Mouse (Mus musculus) 3T3-L1 (cell line): ENCODE measurements at regions not wholly inside any gene's neighbourhood (a gene's known extent, or its start where the extent isn't known, plus 50 kb on each side); places are given as distances from the start of the nearest gene placed in this dataset.
"Not testable (repeated sequence)": the region's sequence is repeated elsewhere in the genome, so short reads cannot be mapped to it uniquely, and the experiment has no call there.

Source experiments
- DNase-seq: peaks from one replicate; pipeline ENCODE4 v3.0.0-alpha.2; 2015; ENCODE audit warnings: low read depth, low spot score

DNA sequence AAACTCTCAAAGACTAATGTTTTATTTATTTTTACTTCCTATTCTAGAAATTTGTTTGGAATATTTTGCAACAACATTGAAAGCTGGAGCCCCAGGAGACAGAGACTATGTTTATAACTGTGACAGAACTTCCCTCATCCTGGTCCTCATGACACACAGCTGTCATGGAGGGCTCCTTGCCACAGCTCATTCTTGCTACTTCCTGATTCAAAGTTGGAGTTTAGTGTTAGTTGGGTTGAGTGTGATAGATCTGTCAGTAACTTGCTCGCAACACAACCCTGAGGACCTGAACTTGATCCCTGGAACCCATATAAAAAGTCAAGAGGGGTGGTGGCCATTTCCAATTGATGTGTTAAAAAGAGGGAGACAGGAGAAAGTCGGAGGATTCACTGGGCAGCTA, 328.3 kb upstream of the Nox3 start:
- DNase-seq: no peak

DNA sequence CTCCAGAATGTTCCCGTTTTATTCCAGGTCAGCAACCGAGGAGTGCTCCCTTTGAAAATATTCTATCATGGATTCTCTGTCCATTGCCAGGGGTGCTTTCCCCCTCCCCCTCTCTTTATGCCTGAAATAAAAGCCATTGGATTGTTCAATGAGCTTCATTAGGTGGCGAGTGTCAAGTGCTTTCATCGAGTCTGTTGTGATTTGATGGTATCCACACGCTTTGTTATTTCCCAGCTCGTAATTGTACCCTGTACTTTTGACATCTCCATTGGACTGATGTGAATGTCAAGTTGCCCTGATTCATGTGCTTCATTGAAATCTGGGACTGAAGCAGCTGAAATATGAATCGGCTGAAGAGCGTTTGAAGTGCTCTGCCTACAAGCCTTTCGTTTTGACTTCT, 333.1 kb upstream of the Nox3 start:
- DNase-seq: no peak

DNA sequence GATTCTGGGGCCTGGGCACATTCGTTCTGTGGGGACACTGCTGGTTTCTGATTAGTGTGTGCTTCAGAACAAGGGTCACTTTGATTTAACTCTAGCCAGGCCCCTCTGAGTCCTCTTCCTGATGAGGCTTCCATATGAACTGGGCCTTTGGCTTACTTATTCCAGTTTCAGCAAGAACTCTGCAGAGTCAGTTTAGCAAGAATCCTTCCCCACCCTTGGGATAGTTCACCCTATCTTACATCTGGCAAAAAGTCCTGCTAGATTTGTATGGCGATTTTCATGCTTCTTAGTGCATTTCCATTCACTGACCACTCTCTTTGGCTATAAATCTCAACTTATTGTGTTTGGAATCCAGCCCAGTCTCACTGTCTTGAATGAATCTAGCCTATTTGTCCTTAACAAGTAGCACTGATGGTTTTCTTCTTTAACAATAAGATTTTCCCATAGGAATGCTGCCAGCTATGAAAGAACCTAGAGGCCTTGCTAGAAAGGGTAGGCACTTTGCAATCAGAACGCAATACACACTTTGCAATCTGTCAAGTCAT, 338.8 kb upstream of the Nox3 start:
- no peak for DNase-seq

DNA sequence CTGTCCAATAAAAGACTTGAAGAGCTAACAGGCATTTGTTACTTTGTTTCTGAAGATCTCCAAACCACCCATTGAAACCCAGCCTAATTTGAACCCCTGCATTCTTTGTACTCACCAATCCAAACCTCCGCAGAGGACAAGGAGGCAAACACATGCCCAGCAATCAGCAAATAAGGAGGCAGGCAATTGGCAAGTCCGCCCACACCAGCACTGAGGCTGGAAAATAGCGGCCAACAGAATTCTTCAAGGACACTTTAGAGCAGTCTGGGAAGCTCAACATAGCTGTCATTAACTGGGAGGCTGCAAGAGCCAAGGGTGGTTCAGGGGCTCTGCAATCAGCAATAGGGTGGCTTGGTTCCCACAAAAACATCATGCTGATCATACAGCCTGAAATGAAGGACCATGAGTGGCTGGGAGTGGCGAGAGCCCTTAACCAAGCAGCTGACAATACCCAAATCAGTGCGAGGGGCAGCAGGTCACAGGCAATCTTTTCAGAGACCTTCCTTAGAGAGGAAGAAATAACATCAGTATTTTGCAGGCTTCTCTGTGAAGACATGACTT, 344.1 kb upstream of the Nox3 start:
- DNase-seq: no peak

DNA sequence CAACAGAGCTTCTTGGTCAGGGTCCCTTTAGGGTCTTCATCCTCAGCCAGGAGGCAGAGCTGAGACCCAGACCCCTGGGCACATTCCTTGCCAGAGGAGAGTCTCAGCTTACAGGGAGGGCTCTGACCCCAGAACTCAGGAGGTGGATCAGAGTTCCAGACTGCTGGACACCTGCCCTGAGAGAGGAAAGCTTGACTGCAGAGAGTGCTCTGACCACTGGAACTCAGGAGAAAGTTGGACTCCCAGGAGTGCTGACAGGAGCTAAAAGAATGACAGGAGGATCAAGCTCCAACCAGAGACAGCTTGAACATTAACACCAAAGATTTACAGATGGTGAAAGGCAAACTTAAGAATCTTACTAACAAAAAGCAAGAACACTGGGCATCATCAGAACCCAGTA, 364.1 kb upstream of the Nox3 start:
- not testable (repeated sequence) for DNase-seq

DNA sequence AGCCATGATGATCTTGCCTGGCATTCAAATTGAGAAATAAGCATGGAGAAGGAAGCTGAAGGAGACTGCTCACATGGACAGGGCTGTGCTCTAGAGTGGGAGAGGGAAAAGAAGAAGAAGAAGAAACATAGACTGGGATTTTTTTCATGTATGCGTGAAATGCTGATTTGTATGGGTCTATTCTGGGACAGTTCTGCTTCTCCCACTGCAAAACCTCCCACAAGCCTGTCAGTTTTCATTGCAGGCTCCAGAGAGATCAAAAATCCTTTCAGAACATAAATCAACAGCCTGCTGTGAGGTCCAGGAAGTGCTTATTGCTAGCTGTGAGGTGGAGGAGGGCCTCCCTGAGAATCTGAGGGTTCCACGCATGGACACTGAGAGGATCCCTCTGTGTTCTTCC, 377.3 kb upstream of the Nox3 start:
- DNase-seq: no peak

DNA sequence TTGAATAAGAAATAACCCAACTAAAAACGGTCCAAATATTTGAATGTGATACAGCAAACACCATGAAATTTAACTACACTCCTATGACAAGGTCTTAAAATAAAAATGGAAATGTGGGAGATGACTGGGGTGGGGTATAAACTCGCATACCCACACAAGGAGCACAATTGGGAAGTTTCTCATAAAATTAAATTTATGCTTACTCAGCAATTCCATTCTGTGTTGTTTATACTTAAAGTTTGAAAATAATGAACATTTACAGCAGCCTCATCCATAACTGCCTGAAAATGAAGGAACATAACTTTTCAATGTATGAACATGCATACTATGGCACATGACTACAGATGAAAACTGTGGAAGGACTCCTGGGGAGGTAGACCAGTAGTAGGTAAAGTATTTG, 384.5 kb upstream of the Nox3 start:
- DNase-seq: no peak

DNA sequence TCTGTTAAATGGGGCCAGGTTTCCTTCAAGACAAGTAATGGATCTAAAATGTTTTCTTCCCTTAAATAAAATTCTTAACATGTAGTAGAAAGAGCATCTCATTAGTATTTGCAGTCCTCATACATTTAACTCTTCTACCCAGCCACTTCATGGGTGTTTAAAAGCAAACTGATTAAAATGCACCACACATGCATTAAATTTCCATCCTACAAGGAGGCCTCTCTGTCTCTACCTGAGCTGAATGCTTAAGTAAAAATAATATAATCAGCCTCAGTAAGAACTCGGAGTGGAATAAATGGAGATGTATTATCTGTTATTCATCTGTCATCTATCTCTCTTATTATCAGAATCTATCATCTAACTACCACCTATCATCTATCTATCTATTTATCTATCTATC, 398.6 kb upstream of the Nox3 start:
- no peak for DNase-seq

DNA sequence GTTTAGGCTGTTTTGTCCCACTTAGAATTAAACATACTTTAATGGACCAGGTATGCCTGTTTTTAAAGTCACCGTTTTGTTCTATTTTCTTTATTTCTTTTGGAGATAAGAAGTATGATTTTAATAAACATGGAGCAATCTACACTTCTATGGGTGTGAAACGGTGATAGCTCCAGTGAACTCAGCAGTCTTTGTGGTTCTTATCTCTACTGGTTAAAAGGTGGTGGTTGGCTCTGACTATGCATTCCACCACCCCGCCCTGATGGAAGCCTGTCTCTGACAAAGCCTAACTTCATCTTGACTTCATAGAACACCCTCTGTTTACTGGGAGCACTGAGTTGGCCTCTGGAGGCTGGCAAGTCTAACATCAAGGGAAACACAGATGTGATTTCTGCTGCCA, 407.3 kb upstream of the Nox3 start:
- DNase-seq: no peak

DNA sequence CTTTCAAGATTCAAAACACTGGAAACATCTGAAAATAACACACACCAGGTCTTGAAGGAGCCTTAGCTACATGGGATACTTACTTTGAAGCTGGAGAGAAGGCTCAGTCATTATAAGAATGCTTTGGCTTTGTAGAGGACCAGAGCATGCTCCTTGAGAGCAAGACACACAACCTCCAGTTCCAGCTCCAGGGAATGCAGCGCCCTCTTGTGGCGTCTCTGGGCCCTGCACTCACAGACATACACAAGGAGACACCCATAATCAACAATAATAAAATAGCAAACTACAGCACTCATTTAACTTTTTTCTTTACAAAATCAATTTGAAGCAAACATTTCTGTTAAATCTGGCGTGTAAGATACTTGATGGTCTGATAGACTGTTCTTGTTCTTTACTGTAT, 413.2 kb upstream of the Nox3 start:
- peak; percentile 9 for DNase-seq

DNA sequence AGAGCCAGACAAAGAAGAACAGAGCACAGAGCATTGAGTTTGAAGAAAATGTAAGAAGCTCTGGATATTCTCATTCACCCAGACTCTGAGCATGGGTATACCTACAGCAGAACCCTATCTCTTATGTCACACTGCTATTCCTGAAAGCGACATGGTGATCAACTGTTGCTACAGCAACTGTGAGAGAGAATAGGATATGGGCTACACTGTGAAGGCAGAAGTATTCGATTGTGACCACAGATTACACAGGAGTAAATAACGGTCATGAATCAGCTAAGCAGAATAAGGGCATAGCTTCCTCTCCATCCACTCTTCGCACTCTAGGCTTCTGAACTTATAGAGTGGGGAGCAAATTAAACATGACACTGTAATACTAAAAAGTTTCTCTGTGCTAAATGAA, 417.0 kb upstream of the Nox3 start:
- no peak for DNase-seq

DNA sequence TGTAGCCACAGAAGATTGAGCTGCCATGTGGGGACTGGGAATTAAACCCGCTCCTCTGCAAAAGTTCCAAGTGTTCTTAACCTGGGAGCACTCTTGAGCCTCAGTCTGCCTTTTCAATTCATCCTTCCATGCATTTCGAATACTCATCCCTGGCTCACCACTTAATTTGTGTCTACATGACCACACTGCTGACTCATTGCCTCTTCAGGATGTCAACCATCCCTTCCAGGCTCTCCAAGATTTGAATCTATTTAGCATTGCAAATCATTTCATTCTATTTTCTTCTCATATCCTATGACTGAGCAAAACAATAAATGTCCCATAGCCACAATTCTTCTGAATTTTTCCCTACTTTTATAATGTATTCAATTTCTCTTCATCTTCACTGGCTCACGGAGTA, 420.4 kb upstream of the Nox3 start:
- DNase-seq: no peak

DNA sequence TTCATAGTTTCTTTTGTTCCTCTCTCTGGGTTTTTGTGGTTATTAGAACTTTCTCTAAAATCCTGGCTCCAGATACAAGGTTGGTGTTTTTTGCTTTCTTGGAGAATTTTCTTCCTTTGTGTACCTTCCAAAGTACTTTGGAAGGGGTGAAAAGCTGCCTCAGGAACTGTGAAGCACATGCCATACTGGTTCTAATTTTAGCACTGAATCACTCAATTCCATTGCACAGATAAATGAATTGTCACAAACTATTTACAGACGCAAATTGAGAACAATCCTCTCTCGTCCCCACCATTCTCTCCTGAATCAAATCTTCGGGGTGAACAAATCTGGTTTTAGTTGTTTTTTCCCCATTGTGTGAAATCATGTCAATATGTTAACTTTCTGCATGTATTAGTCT, 437.6 kb upstream of the Nox3 start:
- DNase-seq: no peak

DNA sequence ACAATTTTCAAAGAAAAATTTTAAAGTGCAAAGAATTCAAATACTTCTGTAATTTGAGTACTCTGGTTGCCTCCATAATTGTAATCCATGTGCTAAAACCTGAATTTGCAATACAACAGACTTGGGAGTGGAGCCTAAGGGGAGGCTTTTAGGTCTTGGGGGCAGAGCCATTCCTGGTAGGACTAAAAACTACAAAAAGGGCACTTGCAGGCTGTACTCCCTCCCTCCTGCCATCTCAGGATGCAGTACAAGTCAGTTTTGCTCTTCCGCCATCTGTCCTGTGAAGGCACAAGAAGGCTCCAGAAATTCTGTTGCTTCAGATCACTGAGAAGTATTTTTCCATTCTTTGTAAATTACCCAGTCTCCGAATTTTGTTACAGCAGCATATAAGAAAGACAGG, 467.4 kb upstream of the Nox3 start:
- DNase-seq: no peak

DNA sequence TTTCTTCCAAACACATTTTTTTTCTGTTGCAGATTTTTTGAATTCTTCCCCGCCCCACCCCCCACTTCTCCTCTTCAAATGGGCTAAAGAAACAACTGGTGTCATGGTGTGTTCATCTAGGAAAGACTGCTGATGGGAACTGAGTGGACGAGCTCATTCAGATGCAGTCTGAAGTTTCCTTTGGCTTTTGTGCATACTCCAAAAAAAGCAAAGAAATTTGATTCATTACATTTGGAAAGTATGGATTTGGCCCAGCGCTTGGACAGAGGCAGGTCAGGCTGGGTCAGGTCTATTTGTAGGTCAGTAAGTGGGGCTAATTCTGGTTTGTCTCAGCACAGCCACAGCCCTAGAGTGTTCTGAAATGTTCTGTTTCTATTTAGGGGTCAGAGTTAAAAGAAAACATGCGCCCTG, 477.9 kb upstream of the Nox3 start:
- no peak for DNase-seq

DNA sequence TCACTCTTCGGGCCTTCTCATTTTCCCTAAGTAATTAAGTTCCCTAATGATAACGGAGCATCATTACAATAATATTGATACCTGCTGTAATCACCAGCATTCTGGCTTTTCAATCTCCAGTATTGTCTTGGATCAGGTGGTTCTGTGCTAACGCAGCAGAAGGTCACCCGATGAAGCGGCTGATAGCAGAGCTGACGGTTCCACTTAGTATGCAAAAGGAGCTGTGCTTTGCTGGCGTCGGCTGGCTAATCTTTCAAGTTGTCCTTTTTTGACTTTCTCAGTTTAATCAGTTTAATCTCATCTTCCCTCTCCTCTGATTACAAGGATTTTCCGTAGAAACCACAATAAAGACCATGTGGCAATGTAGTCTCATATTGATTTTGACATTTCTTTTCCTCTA, 478.9 kb upstream of the Nox3 start:
- DNase-seq: no peak

DNA sequence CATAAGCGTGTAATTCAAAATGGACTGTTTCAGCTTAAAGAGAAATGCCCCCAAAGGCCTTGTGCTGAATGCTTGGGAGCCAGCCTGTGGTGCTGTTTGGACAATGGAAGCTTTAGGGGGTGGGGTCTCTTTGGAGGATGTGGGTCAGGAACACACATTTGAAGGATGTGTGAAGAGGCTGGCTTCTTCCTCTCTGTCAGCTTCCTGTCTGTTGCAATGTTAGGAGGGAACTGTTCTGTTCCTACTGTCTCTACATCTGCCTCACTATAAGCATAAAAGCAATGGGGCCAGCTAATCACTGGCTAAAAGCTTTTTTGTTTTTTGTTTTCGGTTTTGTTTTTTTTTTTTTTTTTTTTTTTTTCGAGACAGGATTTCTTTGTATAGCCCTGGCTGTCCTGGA, 480.5 kb upstream of the Nox3 start:
- DNase-seq: no peak

DNA sequence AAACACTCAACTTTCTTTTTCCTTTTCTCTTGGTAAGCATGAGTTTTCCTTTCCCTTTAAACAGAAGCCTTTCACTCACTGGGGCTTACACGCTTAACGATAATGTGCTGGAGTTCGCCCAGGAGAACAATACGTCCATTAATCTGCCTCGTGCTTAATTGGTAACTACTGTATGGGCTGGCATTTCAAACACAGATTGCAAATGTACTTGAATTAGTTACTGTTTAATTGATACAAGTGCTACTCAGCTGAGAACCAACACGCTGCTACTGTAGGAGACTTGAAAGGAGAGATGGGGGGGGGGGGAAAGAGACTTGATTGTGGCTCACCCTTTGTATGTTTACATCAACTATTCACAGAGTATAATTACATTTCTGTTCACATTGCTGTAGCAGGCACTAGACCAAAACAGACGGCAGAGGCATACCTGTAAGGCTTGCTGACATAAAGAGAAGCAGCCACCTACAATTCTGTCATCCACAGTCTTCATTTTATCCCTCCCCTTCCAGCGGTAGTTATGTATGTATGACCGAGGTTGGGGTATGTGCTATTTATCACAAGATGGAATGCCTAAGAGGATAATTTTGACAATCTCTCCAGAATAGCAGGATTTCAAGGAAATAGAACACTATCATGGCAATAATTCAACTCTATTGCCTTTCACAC, 481.6 kb upstream of the Nox3 start:
- no peak for DNase-seq

DNA sequence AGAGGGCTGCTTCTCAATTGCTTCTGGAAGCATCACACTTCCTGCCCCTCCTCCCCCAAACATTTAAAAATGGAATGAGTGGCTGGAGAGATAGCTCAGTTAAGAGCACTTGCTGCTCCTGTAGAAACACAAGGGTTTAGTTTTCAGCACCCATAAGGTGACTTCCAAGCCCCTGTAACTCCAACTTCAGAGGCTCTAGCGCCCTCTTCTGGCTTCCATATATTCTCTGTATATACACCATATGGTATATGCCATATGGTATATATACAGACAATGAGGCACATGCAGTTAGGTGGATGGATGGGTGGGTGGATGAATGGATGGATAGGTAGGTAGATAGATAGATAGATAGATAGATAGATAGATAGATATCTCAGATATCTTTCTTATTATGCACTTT, 483.2 kb upstream of the Nox3 start:
- DNase-seq: no peak

DNA sequence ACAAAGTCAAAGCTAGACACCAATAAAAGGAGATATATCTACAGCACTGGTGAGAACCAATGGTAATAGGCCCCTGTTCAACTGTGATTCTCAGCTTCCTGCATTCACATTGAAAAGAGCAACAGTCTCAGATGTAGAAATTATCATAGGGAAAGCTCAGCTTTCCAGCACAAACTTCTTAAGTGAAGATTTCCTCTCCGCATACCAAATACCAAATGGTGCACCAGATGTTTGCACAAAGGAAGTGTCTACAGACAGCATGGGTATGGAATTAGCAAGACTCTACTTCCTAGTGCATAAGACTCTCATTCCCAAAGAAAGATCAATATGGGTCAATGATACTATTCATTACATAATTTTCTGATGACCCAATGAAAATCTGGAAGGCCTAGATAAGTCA, 486.0 kb upstream of the Nox3 start:
- no peak for DNase-seq

DNA sequence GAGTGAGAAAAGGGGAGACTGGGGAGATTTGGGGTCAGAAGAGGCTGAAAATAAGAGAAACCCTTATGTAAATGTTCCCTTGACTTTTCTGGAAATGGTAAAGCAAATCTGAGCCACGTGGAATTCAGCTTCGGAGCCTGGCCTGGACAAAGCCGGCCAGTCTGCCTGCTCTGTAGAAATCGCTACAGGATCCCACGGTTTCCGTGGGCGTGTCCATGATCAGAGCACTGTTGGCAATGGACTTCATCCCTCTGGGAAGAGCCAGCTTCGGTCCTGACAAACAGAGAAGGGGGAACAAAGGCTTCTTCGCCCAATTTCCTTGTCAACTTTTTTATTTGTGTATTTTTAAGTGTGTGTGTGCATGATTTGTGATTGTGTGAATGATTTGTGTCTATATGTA, 490.7 kb upstream of the Nox3 start:
- DNase-seq: no peak

DNA sequence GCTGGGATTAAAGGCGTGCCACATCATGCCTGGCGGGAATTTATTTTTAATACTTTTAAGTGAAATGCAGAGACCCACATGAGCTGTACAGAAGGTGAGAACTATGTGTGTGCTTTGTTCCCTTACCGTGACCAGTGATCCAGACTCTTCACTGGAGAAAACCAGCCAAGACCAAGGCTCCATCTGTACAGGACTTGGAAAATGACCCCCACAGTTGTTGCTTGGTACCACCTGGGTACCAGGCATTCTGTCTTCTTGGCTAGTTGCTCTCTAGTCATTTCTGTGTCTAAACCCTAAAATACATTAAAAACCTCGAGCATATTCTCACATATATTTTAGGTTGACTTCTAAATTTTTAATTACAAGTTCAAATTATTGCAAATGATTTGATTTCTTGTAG, 491.5 kb upstream of the Nox3 start:
- no peak for DNase-seq

DNA sequence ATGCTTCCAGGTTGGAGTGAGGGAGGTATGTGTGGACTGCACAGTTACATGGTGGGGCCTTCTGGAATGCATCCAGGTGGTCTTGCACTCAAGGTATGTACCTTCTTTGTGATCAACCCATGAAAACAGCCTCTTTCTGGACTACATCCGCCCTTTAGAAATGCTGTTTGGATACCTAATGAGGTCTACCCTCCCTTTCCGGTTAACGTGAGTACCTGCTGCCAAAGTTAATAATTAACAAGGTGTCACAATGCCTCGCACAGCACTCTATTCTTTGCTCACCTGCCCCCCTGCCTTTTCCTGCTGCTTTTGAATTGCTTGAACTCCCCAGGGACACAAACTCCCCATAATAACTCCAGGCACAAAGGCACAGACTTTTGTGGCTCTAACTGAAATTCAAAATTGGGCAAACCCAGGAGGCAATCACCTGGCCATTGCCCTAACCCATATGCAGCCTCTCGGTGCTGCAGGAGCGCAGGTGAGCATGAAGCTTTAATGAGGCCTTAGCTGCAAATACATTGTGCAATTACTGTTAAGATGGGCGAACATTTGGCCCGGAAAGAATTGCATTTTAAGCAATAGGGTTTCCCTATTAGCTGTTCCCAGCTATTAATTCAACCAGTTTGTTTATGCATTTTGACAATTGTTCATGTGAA, 500.9 kb upstream of the Nox3 start:
- no peak for DNase-seq
